Mouse (Mus musculus) cerebral cortex, adult 2 months (tissue): ENCODE data around the gene Olfr1346.

ENCODE experiments used
- WGBS: fragments of 180-500 bp; shearing (Covaris S2); methylation state at CpG from one replicate; pipeline ENCODE4 v1.1.7; 2018; 5-methylcytosine and 5-hydroxymethylcytosine counted together

Olfr1346 gene

GRCm38 (mm10) chr7:6466951-6467350, at the start of gene Olfr1346:
Gene Olfr1346, plus strand, starts transcription at chr7:6467101.

DNA sequence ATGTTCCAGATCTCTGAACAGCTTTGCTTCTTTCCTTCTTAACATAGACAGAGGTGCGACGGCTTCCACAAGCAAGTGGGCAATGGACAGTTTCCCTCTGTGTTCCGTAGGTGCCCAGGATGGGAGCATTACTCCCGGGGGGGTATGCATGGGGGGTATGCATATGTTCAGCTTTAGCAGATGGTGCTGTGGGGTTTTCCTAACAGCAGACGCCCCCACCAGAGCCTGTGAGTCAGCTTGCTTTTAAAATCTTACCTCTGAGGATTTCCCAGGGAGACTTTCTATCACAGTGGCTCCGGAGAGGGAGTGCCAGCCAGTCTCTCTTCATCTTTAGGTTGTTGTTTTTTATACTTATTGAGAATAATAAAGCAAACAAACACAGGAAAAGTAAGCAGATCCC, 47.0 kb upstream of the Olfr1346 start:
- WGBS = 46% methylated on average over 6 of the region's 6 CpGs

GRCm38 (mm10) chr7:6429381-6429780, 37.5 kb upstream of the Olfr1346 start:
- WGBS = 92% methylated on average over 3 of the region's 3 CpGs

DNA sequence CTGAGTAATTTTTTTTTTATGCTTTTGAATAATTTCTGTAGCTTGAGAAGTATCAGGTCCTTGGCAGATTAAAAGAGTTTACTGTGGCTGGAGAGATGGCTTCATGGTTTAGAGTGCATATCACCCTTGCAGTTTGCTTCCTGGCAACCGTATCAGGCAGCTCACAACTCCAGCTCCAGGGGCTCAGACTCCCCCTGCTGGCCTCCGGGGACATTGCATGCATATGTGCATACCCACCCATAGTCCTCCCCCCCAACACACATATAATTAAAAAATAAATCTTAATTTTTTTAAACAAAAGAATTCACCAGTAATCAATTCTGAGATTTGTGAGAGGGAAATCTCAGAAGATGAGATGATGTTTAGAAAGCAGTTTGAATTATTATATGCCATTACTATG, 36.6 kb upstream of the Olfr1346 start:
- WGBS = 39% methylated on average over 2 of the region's 2 CpGs

GRCm38 (mm10) chr7:6438388-6438787, 28.5 kb upstream of the Olfr1346 start, which contains the start of gene Olfr1344:
Gene Olfr1344, plus strand, starts transcription at chr7:6438688.
- WGBS = 83% methylated on average over 3 of the region's 3 CpGs

GRCm38 (mm10) chr7:6441173-6441572, 25.7 kb upstream of the Olfr1346 start:
- WGBS = 68% methylated on average over 2 of the region's 2 CpGs

DNA sequence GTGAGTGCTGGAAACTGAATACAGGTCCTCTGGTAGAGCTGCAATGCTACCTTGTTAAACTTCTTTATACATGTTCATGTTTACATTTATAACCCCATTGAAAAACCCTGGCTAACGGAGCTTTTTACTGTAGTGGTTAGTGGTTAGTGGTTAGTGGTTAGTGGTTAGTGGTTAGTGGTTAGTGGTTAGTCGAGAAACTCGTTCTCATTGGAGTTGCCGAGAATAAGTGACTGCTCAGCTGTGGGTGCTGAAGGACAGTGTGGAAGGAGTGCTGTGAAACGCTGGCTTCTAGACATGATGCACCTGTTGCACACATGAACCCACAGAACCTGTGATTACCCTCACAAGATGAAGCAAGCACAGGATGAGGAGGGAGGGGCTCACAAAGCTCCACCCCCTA, 19.1 kb upstream of the Olfr1346 start:
- WGBS = 86% methylated on average over 5 of the region's 5 CpGs

GRCm38 (mm10) chr7:6455868-6456267, 11.0 kb upstream of the Olfr1346 start, which contains the start of gene Olfr1336:
Gene Olfr1336, plus strand, starts transcription at chr7:6456168.

DNA sequence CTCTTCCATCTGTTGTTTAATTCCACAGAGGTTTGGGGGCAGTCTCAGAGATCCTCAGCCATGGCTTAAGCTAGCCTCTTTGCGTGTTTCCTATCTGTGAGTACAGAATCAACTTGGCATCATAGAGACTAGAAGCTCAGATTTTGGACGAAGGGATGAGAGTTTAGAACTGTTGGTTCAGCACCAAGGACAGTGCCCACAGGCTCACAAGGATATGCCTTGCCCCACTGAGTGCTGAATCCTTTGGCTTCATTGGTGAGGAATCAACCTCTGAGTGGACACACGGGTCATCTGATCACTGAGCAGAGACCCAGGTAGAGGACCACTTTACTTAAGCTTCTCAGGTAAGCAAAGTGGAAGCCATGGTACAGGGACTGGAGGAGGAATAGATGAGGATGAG, 10.5 kb upstream of the Olfr1346 start:
- 45% methylated on average over 3 of the region's 3 CpGs for WGBS

GRCm38 (mm10) chr7:6477633-6478032, 10.7 kb downstream of the Olfr1346 start:
- WGBS = 72% methylated on average over 2 of the region's 2 CpGs

- 21% methylated on average over 2 of the region's 2 CpGs for WGBS
Measured at GRCm38 (mm10) chr7:6486841-6487240, 19.9 kb downstream of the Olfr1346 start, which contains the start of gene Olfr5. Gene Olfr5, minus strand, starts transcription at chr7:6486941.

DNA sequence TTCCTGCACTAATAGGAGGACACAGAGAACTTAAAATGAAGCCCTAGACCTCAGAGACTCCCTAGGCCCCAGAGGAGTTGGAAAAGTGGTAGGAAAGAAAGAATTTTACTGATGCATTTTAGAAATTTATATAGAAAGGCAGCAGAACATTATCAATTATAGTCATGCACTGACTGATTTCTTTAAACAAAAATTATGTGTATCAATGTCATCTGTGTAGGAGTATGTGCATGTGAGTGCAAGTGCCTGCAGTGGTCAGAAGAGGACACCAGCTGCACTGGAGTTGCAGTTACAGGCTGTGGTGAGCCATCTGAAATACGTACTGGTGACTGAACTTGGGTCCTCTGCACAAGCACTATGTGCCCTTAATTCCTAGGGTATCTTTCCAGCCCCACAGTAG, 32.8 kb downstream of the Olfr1346 start, which contains the start of gene Olfr1347:
Gene Olfr1347, minus strand, starts transcription at position 101 of the 400 bp plus-strand sequence.
- WGBS = 63% methylated on average over 1 of the region's 1 CpGs

DNA sequence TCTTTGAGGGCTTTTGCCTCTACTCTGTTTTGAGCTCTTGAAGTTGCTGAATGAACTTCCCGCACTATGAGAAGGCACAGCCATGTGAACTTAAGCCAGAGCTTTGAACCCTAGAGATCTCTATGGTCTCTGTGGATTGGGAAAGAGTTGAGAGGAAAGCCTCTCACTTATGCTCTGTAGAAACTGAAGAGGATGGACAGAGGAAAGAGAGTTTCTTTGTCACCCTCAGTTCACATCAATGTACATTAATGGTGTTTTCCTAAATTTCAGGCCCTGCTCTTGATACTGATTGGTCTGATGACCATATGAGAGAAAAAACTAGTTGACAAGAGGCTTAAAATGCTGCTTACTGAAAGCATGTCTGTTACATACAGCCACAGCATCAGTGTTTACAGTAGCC, 41.7 kb downstream of the Olfr1346 start, which contains the start of gene Olfr1348:
Gene Olfr1348, minus strand, starts transcription at position 101 of the 400 bp plus-strand sequence.
- WGBS = 100% methylated on average over 1 of the region's 1 CpGs

- 34% methylated on average over 1 of the region's 1 CpGs for WGBS
Measured at GRCm38 (mm10) chr7:6521666-6522065, 54.8 kb downstream of the Olfr1346 start.

DNA sequence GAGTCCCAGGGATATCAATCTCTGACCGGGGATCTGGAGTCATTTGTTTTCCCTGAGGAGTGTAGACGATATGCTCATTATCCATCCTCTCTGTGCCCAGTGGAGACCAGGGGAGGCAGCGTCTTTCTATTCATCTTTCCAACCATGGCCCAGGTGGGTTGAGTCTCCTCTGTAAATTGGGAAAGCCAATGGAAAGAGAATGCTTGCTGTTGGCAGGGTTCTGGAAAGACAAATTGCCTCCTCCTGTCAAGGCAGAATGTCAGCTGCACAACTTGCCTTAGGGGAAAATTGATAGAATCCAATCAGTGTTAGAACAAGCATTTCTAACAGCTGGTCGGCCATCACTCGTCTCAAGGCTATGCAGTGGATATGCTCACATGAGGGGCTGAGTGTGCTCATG, 55.9 kb downstream of the Olfr1346 start, which contains the start of gene Olfr1349:
Gene Olfr1349, minus strand, starts transcription at position 101 of the 400 bp plus-strand sequence.
- 88% methylated on average over 5 of the region's 5 CpGs for WGBS

DNA sequence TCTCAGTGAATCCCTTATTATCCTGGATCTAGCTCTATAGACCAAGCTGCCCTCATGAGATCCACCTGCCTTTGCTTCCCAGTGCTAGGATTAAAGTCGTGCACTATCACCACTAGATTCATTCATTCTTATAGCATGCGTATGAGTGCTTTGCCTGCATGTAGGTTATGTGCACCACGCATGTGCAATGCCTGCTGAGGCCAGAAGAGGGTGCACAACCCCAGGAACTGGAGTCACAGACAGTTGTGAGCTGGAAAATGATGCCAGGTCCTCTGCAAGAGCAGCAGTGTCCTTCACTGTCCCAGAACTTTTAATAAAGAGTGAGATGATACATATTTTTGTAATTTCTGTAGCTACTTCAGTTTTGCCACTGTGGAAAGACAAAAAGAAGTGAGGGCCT, 58.1 kb downstream of the Olfr1346 start:
- WGBS = 66% methylated on average over 3 of the region's 3 CpGs

DNA sequence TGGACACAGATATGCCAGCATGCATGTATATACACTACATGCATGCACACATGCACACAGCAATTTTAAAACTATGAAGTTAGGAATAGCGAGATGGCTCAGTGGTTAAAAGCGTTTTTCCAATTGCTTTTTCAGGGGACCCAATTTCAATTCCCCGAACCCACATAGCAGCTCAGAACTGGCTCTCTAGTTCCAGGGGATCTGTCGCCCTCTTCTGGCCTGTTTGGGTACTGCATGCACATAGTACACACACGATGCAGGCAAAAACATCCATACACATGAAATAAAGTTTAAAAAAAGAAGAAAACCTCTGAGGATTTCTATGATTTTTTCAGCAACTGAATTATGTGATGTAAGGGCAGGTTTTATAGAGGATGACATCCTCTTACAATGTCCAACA, 59.2 kb downstream of the Olfr1346 start:
- WGBS = 63% methylated on average over 5 of the region's 5 CpGs
